Mouse (Mus musculus): ENCODE results near the gene Rassf1. TPM values are rescaled to one million over a fixed set of nuclear protein-coding genes. Genes with fewer than 3 reads are reported as not detected.

Rassf1 gene
- polyA plus RNA-seq (2012; ENCODE audit: low replicate concordance), result 19.8 and 49.2 TPM in 2 replicates

DNA sequence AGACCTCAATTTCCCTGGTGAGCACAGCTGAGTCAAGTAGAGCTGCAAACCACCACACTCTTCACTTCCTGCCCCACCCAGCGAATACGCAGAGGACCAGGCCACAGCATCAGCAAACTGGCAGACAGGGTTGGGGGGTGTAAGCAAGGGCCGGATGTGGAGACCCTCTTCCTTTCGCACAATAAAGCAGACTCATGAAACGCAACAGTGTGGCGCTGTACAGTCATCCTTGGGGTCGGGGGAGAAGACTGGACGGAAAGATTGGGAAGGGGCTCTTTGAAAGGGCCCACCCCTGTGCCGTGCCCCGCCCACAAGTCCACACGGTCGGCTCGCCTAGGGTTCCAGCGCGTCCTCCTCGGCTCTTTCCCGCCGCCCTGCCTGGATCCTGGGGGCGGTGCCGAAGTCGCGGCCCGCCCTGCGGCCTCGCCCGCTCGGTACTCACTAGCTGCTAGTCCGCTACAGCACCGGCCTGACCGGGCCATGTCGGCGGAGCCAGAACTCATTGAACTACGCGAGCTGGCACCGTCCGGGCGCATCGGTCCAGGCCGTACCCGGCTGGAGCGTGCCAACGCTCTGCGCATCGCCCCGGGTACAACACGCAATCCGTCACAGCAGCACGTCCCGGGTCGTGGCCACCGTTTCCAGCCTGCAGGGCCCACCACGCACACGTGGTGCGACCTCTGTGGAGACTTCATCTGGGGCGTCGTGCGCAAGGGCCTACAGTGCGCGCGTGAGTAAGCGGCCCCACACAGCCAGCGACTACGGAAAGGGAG lies at the start of gene Rassf1:
Gene Rassf1, plus strand, starts transcription at position 439 of the 773 bp plus-strand sequence.

DNA sequence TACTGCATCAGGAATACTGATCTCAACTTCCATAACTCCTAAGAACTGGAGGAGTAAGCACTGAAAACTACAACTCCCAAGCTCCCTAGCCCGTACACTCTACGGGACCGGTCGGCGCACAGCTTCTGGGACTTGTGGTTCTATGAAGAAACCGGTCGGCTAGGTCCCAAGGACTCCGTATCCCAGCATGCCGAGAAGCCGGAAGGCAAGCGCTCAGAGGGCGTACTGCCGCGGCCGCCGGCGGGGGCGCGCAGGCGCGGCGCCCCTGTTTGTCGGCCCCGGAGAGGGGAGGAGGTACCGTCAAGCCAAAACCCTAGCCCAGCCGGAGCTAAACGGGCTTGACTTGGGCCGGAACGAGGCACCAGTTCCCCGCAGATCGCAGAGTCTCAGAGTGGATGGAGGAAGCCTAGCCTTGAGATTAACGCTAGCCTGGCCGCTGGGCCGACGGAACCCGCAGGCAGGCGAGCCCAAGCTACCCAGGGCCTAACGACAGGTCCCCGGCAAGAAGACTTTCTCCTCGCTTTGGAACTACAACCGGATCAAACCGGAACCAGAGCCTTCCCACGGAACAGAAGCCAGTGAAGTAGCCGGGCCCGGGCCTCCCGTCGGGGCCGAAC lies 17.5 kb upstream of the Rassf1 start, which contains the start of gene Tmem115:
Gene Tmem115, plus strand, starts transcription at position 155 of the 617 bp plus-strand sequence.

DNA sequence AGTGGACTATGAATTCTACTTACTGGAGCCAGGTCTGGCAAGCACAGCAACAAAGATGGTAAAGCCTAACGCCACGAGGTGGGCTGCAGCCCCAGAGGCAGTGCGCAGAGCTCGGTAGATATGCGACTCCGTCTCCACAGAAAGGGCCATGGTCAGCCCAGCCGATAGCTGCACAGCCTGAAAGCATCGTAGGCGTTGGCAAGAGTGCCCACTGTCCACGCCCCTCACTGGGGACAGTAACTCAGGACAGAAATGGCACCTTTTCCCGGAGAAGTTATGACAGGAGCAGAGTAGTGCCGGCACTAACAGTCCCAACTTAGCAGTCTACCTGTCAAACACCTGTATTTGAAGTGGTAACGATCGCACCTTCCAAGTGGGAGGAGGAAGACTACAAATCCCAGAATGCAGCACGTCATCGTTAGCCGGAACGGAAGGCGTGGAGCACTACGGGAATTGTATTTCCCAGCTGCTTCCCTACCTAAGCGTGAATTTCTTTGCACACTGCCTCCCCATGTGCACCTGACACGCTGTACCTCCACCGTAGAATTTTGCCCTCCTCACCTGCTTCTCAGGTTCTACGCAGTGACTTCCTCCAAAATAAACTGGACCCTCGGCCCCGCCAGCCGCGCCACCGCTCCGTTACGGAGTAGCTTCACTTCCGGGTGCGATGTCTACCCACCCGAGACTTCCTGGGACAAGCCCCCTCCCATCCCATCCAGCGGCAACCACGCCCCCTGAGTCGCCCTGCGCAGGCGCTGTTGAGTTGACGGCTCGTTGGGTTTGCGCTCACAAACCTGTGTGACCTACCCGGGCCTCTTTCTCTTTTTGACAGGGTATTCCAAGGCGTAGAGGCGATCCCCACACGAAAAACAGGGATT lies 9.6 kb upstream of the Rassf1 start, which contains the start of the genes Cyb561d2 and Nprl2:
Gene Cyb561d2, minus strand, starts transcription at position 720 of the 878 bp plus-strand sequence.
Gene Nprl2, plus strand, starts transcription at position 753 of the 878 bp plus-strand sequence.

DNA sequence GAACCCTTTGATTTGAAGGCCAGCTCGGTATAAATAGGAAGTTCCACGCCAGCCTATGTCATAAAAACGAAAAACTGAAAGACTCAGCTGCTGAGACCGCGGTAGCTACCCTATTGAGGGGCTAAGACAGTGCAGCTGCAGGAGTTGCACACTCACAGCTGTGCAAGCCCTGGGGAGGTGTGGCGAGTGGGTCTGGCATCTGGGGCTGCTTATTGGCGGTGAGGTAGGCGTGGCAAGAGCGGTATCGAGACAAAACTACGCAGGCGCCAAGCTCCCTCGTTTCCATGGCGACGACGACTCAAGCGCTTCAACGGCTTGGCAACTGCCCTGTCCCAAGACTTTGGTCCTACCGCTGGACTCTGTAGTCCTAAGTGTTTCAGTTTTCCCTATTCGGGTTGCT lies 4.3 kb upstream of the Rassf1 start, which contains the start of gene Zmynd10:
Gene Zmynd10, plus strand, starts transcription at position 273 of the 400 bp plus-strand sequence.

DNA sequence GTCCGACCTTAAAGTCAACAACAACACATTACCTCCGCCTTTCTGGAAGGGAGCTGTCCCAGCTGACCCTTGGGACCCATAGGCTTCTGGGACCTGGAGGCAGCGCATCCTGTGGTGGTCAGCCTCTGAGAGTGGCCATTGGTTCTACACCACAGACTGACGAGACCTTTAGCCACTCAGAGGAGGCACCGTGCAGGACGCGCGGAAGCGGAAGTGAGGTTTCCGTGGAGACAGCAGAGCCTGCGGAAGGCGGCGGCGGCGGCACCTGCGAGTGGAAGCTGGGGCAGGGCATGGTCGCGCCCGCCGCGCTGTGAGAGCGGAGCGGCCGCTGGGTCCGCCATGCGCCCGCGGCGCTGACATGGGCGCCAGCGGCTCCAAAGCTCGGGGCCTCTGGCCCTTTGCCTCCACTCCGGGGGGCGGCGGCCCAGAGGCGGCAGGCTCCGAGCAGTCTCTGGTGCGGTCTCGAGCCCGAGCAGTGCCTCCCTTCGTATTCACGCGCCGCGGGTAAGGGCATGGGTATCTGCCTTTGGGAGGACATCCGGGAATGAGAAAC lies 11.8 kb downstream of the Rassf1 start, which contains the start of gene Tusc2:
Gene Tusc2, plus strand, starts transcription at position 227 of the 553 bp plus-strand sequence.

DNA sequence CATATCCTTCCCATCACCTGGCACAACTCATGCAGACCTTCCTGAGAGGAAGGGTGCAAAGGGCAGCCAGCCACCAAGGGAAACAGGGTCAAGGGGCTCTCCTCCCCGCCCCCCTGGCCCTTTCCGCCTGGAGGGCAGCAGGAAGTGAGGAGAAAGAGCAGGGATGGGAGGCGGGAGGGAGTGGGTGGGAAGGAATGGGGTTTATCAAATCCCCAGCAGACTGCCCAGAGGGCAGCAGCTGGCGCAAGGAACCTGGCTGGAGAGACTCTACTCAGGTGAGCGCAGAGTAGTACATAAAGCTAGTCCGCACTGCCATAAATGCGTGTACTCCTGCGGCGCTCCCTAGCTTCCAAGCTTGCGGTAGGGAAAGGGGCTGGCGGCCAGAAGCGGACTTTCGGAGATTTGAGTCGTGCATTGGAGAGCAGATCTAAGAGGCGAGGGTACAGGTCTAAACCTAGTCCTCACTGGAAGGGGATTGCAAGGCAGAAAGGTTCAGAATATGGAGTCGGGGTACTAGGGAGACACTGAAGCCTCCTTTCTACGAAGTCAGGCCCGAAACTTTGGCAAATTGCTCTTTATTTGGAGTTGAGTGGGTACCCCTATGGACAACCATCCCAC lies 16.5 kb downstream of the Rassf1 start, which contains the start of gene Hyal2:
Gene Hyal2, plus strand, starts transcription at position 244 of the 618 bp plus-strand sequence.

DNA sequence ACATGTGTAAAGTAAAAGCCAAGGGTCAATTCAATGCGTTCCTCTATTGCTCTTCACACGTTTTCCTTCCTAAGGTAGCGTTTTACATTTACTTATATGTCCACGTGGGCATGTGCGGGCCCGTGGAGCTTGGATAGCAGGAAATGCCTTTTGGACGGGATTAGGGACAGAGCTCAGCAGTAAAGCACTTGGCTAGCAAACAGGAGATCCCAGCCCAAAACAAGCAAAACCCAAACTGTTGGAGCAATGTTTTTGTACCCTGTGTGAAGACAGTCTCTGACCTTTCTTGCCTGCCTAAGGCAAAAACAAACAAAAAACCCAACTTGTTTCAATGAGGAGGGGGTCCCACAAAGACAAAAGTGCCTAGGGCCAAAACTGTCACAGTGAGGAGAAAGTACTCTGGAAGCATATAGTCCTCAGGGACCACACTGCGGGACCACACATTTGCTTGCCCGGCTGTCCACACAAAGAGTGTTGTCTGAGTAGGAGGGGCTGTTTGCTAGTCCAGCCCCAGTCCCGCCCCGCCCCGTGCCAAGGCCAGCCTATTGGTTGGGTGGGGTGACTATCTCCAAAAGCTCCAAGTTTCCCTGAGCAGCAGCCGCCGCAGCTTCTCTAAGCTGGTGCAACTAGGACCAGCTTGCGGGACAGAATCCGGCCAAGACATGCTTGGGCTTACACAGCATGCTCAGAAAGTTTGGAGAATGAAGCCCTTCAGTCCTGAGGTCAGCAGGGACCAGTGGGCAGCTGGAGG lies 25.2 kb downstream of the Rassf1 start, which contains the start of gene Hyal1:
Gene Hyal1, plus strand, starts transcription at position 571 of the 751 bp plus-strand sequence.

DNA sequence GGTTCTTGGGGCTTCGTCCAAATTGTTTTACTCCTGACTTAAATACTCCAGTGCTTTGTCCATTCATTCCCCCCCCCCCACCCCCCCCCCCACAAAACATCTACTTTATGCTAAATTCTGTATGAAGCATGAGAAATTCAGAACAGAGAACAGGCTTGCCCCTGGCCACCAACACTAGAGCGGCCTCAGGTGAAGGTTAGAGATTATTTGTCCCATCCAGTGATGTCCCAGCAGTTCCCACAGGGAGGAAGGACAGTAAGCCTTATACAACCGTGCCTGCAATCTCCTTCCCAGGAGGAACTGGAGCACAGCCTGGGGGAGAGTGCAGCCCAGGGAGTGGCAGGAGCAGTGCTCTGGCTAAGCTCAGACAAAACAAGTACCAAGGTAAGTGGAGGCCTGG lies 27.2 kb downstream of the Rassf1 start, which contains the start of gene Naa80:
Gene Naa80, plus strand, starts transcription at position 301 of the 400 bp plus-strand sequence.

DNA sequence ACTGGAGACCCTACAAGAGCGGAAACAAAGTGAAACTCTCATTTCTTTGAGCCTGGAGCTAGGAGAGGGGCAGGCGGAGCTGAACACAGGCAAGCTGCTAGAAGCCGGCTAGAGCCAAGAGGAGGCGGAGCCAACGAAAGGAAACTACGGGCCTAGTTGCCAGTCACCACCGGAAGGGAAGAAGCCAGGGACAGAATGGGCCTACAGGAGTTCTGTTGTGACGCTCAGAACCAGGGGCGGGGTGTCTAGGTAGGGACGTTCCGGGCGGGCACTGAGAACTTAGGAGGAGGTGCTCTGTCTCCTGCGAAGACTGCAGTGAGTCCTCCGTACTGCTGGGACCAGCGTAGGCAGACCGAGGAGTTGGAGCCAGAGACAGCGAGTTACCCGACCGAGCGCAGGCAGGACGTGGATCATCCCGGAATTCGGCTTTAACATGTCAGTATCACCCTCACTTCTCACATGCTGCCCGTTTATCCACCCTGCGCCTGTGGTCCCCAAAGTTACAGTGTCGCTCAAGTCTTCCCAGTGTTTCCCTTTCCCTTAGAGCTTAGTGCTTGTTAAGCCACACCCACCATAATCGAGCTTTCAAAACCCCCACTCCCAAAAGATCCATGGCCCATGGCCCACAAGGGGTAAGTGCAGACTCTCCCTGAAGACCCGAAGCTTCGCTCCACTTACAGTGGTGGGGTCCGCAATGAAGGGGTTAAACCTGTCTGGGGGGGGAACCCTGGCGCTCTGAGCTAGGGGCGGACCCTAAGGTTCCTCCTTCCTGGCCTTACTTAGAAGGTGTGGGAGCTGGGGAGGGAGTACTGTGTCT lies 29.4 kb downstream of the Rassf1 start, which contains the start of gene Hyal3:
Gene Hyal3, plus strand, starts transcription at position 318 of the 817 bp plus-strand sequence.

DNA sequence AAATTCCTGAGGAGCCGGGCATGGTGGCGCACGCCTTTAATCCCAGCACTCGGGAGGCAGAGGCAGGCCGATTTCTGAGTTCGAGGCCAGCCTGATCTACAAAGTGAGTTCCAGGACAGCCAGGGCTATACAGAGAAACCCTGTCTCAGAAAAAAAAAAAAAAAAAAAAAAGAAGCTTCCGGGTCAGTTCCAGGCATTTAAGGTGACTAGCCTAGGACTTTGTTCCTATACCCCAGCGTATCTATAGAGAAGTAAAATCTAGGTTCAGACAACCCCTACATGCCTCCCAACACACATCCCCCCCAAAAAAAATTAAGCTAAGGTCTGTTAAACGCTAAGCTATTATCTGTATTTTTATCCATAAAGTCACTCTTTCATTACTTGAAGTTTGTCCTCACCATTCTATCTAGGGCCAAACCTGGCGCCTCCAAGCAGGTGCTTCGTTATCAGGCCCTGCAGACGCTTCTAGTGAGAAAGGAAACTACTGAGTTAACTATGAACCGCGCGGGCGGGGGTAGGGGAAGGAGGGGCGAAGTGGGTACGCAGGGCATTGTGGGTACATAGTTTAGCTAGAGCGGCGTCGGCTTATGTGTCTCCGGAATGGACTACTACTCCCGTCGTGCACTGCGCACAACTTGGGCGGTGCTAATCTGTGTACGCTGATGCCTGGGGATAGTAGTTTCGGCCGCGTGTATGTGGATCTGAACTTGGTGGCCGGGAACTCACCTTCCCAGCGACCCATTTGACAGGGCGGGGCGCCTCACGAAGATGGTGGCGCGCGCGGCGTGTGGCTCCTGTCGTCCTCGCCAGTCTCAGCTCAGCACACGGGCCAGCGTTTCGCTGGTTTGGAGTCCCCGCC lies 35.8 kb downstream of the Rassf1 start, which contains the start of gene Ifrd2:
Gene Ifrd2, plus strand, starts transcription at position 669 of the 859 bp plus-strand sequence.

DNA sequence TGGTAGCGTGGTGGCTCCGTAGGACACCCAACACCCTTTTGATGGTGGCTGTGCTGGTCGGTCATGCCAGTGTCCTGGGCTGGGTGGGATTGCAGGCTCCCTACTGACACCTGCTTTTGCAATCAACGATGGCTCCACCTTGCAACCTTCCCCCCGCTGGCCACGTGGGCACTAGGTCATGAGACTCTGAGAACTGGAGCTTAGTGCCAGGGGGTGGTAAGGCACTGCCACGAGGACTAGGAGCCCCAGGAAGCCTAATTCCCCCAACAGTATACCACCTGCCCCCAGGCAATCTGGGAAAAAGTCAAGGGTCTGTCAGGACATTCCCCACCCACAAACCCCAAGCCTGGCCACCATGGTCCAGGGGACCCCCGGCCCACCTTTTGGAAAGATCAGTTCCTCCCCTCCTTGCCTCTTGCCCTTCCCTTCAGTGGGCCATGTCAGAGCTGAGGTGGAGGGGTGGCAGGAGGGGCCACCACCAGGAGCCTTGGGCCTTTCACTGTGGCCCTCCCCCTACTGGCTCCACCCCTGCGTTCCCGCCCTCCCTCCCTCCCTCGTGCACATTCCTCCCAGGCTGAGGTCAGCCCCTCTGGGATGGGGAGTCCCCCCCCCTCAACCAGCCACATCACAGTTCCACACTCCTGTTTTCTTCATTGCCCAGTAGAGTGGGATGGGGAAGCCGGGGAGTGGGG lies 57.5 kb downstream of the Rassf1 start, which contains the start of gene Sema3b:
Gene Sema3b, minus strand, starts transcription at position 489 of the 692 bp plus-strand sequence.

Other genes with a start within 250 kb of the Rassf1 start
- gene Hemk1, start 213.2 kb upstream of the Rassf1 start, polyA plus RNA-seq (2012; ENCODE audit: low replicate concordance), result 2.8 and 8.0 TPM in 2 replicates
- gene 6430571L13Rik, start 211.0 kb upstream of the Rassf1 start, polyA plus RNA-seq (2012; ENCODE audit: low replicate concordance), result 0.22 and 0.29 TPM in 2 replicates
- 5.4 and 12.0 TPM in 2 replicates for gene Cacna2d2, start 151.9 kb upstream of the Rassf1 start, polyA plus RNA-seq (2012; ENCODE audit: low replicate concordance)
- 32.1 and 48.8 TPM in 2 replicates for gene Tmem115, start 17.6 kb upstream of the Rassf1 start, polyA plus RNA-seq (2012; ENCODE audit: low replicate concordance)
- 15.4 and 18.6 TPM in 2 replicates for gene Cyb561d2, start 9.4 kb upstream of the Rassf1 start, polyA plus RNA-seq (2012; ENCODE audit: low replicate concordance)
- 2.6 and 3.1 TPM in 2 replicates for gene Nprl2, start 9.3 kb upstream of the Rassf1 start, polyA plus RNA-seq (2012; ENCODE audit: low replicate concordance)
- gene Zmynd10, start 4.3 kb upstream of the Rassf1 start, polyA plus RNA-seq (2012; ENCODE audit: low replicate concordance), result 0.29 and 1.1 TPM in 2 replicates
- gene Tusc2, start 11.7 kb downstream of the Rassf1 start, polyA plus RNA-seq (2012; ENCODE audit: low replicate concordance), result 18.0 and 56.6 TPM in 2 replicates
- gene Hyal2, start 16.4 kb downstream of the Rassf1 start, polyA plus RNA-seq (2012; ENCODE audit: low replicate concordance), result 9.6 and 21.4 TPM in 2 replicates
- 1.3 and 3.5 TPM in 2 replicates for gene Hyal1, start 25.4 kb downstream of the Rassf1 start, polyA plus RNA-seq (2012; ENCODE audit: low replicate concordance)
- 30.6 and 47.1 TPM in 2 replicates for gene Naa80, start 27.3 kb downstream of the Rassf1 start, polyA plus RNA-seq (2012; ENCODE audit: low replicate concordance)
- gene Hyal3, start 29.3 kb downstream of the Rassf1 start, polyA plus RNA-seq (2012; ENCODE audit: low replicate concordance), result 0.51 TPM in 1 of 2 replicates, not detected in the other
- gene Ifrd2, start 36.1 kb downstream of the Rassf1 start, polyA plus RNA-seq (2012; ENCODE audit: low replicate concordance), result 36.6 and 54.9 TPM in 2 replicates
- gene Sema3b, start 57.7 kb downstream of the Rassf1 start, polyA plus RNA-seq (2012; ENCODE audit: low replicate concordance), result 0.28 and 0.46 TPM in 2 replicates
- gene Gnai2, start 83.8 kb downstream of the Rassf1 start, polyA plus RNA-seq (2012; ENCODE audit: low replicate concordance), result 1,369 and 2,388 TPM in 2 replicates
- gene Slc38a3, start 118.0 kb downstream of the Rassf1 start, polyA plus RNA-seq (2012; ENCODE audit: low replicate concordance), result not detected in 2 replicates
- not detected in 2 replicates for gene Gnat1, start 128.2 kb downstream of the Rassf1 start, polyA plus RNA-seq (2012; ENCODE audit: low replicate concordance)
- 3.2 and 4.7 TPM in 2 replicates for gene Sema3f, start 158.9 kb downstream of the Rassf1 start, polyA plus RNA-seq (2012; ENCODE audit: low replicate concordance)
- 53.7 and 57.1 TPM in 2 replicates for gene Rbm5, start 219.4 kb downstream of the Rassf1 start, polyA plus RNA-seq (2012; ENCODE audit: low replicate concordance)